Mouse (Mus musculus) left cerebral cortex, postnatal 25 days (tissue): ENCODE results near the gene Mrps27. TPM values are rescaled to one million over a fixed set of nuclear protein-coding genes. Genes with fewer than 3 reads are reported as not detected.
A peak's percentile ranks its signal among the peaks of the same experiment; 100 is the strongest.

Experiments used
- DNase-seq, 2 experiments: peaks; one replicate each; pipeline ENCODE4 v3.0.0; 2022; ENCODE audit warnings: low spot score in 2 of 2, mixed read lengths in 1 of 2
- intact Hi-C: fragments of 180-260 bp; cut with DNase I; formaldehyde crosslinking; loops from one replicate; pipeline ENCODE4 v1.15.1; 2025
- total RNA-seq, 2 experiments: library from RNA; stranded (reverse); gene quantifications; 2 replicates each; pipeline ENCODE4 v1.2.3; 2021

Gene Mrps27
- total RNA-seq, 2 experiments from 2014 or later = 28.1 to 29.3 TPM

GRCm38 (mm10) chr13:99449547-99449946 is 105.0 kb downstream of the Mrps27 start:
- intact Hi-C loops = no loop called here
- no peak for DNase-seq

- DNase-seq = no peak
- intact Hi-C loops = no loop called here
These were observed 106.2 kb downstream of the Mrps27 start for GRCm38 (mm10) chr13:99450766-99451165.

GRCm38 (mm10) chr13:99451276-99451675 is 106.7 kb downstream of the Mrps27 start:
- DNase-seq = no peak
- intact Hi-C loops = no loop called here

- DNase-seq = no peak
- intact Hi-C loops = no loop called here
These were observed 107.9 kb downstream of the Mrps27 start for GRCm38 (mm10) chr13:99452444-99452843.

- intact Hi-C loops = no loop called here
- no peak for DNase-seq
These were observed 110.4 kb downstream of the Mrps27 start for GRCm38 (mm10) chr13:99454977-99455376.

- no peak for DNase-seq
- intact Hi-C loops = no loop called here
These were observed 114.2 kb downstream of the Mrps27 start for GRCm38 (mm10) chr13:99458658-99459386.

- DNase-seq = no peak
- intact Hi-C loops = no loop called here
These were observed 115.0 kb downstream of the Mrps27 start for GRCm38 (mm10) chr13:99459612-99460011.

GRCm38 (mm10) chr13:99461886-99462285 is 117.3 kb downstream of the Mrps27 start:
- peak in 1 of 2 experiments; percentile 73 for DNase-seq
- intact Hi-C loops = no loop called here

- intact Hi-C loops = no loop called here
These were observed 120.0 kb downstream of the Mrps27 start for GRCm38 (mm10) chr13:99464551-99464950.

More at GRCm38 (mm10) chr13:99464551-99464950, 120.0 kb downstream of the Mrps27 start:
- DNase-seq = no peak

Other genes with a start within 250 kb of the Mrps27 start
- 1 to 10 TPM; 3.5 to 4.3 TPM for gene Zfp366, start 160.0 kb upstream of the Mrps27 start, total RNA-seq
- 10 to 100 TPM; 35.6 to 35.7 TPM for gene Ptcd2, start 81 bp upstream of the Mrps27 start, total RNA-seq
- gene Map1b, start 171.8 kb downstream of the Mrps27 start, total RNA-seq = 100 to 1,000 TPM; 586 to 625 TPM